Mouse (Mus musculus) spleen, postnatal 10 days (tissue): ENCODE measurements at regions not wholly inside any gene's neighbourhood (a gene's known extent, or its start where the extent isn't known, plus 50 kb on each side); places are given as distances from the start of the nearest gene placed in this dataset.

ENCODE experiments used
- DNase-seq, 2 experiments: peaks; one replicate each; pipeline ENCODE4 v3.0.0; 2021 to 2022; ENCODE audit warnings: low spot score in 2 of 2

DNA sequence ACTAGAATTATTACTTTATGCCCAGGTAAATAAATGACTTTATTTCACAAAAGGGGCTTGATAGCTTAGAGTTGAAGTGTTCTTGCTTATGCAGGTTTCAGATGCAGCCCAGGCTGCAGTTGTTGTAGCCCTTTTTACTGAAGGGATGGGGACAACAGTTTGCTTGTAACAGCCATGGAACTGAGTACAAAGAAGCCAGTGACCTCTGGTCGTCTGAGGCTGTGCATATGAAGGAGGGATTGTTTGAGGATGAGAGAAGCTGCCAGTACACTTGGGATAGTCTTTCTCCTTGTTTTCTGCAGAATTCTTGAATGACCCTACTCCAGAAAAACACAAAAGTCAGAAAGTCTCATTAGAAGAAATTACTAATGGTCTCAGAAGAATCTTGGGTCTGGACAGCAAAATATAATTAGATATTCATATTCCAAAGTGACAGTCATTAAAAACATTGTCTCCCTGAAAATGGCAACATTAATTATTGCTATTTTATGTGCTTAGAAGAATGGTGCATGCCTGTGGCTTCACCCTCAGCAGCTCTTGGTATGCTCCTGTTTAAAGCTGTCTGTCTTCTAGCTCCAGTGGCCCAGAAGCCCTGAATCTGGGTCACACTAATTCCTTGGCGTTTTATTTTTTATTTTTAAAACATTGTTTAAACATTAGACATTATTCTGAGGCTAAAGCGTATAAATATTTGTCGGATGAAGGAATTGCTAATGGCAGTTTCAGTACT, 61.9 kb upstream of the Arhgap32 start:
- DNase-seq, result no peak

- DNase-seq, result no peak
Measured at GRCm38 (mm10) chr9:32057427-32058115, 58.4 kb upstream of the Arhgap32 start.

DNA sequence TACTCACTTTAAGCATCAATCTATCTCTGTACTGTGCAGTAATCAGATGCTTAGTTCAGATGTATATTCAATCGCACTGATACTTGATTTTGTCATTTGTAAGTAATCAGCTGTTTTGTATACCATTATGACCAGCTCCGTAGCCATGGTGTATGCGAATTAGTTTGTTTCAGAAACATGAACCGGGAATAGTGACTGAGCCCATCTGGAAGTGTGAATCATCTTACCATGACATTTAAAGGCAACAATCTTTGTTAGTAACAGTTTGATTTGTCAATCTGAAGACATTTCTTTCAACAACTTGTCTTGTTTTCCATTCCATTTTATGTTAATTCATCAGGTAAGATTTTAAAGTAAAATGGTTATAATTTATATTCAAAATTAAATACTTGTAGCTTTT, 53.2 kb upstream of the Arhgap32 start:
- no peak for DNase-seq

GRCm38 (mm10) chr9:32063541-32063940, 52.4 kb upstream of the Arhgap32 start:
- no peak for DNase-seq

DNA sequence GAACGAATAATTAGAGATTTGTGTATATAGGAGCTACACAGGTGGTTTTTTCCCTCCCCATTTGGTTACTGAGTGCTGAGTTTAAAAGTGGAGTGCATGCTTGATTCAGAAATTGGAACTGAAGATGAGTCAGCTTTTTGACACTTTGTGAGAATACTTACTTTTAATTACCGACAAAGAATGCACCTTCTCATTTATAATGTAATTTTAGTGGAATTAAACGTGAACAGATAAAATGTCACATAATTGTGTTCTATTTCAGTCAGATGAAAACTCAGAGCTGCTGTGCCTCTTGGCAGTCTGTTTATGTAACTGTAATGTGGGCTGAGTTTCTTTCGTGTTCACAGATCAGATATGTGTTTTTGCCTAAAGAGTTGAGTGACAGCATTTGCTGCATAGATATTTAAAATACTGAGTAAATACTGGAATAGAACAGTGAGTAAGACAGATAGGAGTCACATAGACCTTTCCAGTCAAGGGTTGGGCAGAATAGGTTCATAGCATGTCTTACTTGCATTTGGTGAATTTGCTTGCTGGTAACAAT, 51.9 kb upstream of the Arhgap32 start:
- DNase-seq, result no peak
